Mouse (Mus musculus) forebrain, embryonic 13.5 days (tissue): ENCODE data around the gene Slco6d1. TPM values are rescaled to one million over a fixed set of nuclear protein-coding genes. Genes with fewer than 3 reads are reported as not detected.

Experiments
- microRNA-seq: library from miRNA; unstranded; fragments of <30 nt; microRNA quantifications from one replicate; pipeline ENCODE4, GENCODE M21; 2016
- polyA plus RNA-seq: library from polyadenylated mRNA; unstranded; fragments of >200 nt; fragmentation: Nextera tagmentation; extraction: Ambion mirVana; gene quantifications from 2 replicates; pipeline ENCODE4 v1.2.1, GENCODE M21; 2015

Gene Slco6d1
- polyA plus RNA-seq, 1 experiment from 2014 or later = not detected

Small RNA genes lying within 50 kb of the gene (microRNA-seq; reads per million reads assigned to microRNA genes)
- gene Gm26134 = not detected
